Mouse (Mus musculus): Measurements from ENCODE around the gene Ahsg.

The Ahsg gene

DNA sequence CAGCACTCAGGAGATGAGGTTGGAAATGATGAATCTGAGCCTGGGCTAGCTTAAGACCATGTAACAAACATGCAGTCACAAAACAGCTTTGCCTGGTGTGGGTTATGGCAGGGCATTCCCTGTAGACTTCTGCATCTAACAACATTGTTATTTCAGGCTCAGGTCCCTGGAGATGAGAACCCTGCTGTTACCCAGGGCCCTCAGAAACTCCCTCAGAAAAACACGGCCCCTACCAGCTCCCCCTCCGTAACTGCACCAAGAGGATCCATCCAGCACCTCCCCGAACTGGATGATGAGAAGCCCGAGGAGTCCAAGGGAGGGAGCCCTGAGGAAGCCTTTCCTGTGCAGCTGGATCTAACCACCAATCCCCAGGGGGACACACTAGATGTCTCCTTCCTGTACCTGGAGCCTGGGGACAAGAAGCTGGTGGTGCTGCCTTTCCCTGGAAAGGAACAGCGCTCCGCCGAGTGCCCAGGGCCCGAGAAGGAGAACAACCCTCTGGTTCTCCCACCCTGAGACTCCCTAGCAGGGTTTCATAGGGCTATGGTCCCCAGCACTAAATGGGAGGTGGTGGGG lies 48.1 kb downstream of the Ahsg start:
- DNase-seq (ENCODE audit: low read depth, low spot score): peak; percentile 9

DNA sequence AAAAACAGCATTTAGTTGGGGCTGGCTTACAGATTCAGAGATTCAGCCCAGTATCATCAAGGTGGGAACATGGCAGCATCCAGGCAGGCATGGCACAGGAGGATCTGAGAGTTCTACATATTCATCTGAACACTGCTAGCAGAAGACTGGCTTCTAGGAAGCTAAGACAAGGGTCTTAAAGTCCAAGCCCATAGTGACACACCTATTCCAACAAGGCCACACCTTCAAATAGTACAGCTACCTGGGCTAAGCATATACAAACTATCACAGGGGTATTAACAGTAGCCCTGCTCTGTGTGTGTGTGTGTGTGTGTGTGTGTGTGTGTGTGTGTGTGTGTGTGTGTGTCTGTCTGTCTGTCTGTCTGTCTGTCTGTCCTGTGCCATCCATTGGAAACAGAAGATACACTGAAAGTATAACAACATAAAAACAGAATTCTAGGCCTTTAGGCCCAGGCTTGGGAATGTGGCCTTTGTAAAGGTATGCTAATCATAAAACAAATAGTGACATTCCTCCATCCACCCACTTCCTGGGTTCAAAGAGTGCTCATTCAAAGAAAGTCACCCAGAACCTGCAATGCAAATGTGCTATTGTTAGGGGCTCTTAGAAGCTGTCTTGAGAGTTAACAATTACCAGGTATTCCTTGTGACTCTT lies 50.9 kb downstream of the Ahsg start:
- DNase-seq (ENCODE audit: low read depth, low spot score): peak; percentile 80

- no peak for DNase-seq (ENCODE audit: low read depth, low spot score)
These were observed 56.3 kb downstream of the Ahsg start for GRCm38 (mm10) chr16:22947371-22947770.
